Mouse (Mus musculus): ENCODE measurements around the gene Ybx2. TPM values are rescaled to one million over a fixed set of nuclear protein-coding genes. Genes with fewer than 3 reads are reported as not detected.

Ybx2 gene
- total and polyA plus RNA-seq, 3 experiments: 0.25 to 0.39 TPM; not detected in 1

GRCm38 (mm10) chr11:69948763-69949150 lies 13.2 kb downstream of the Ybx2 start:
- H3K36me3 ChIP-seq (replicated peaks in 1 of 2; ENCODE audit: control insufficient read depth in 1 of 2, insufficient read depth in 1 of 2, low read length in 1 of 2): peaks cover 0 to 10% of the 10 kb centered on the region in 2 experiments
- peak overlapping the region in 2 of 3 experiments; percentile 24 to 43 for H3K4me3 ChIP-seq (replicated peaks in 1 of 3; ENCODE audit: low read depth in 2 of 3, low read length in 2 of 3, poor library complexity in 1 of 3)
- DNase-seq (ENCODE audit: extremely low read depth): peak; percentile 94
- in situ Hi-C loops (cut with MboI; ENCODE audit: low pct_ligation_motif_present, low pct_unique_long_range_greater_than_20kb, low sequenced_read_pairs) (no loop called here), dilution Hi-C loops (cut with MboI; ENCODE audit: extremely low pct_ligation_motif_present, extremely low pct_unique_long_range_greater_than_20kb, low sequenced_read_pairs) (no loop called here)
- no peak overlapping the region for H3K27ac ChIP-seq (ENCODE audit: insufficient read depth, low read depth)
- no peaks in the 10 kb centered on the region for H3K79me2 ChIP-seq (replicated peaks; ENCODE audit: control insufficient read depth, extremely low read depth, insufficient read depth, poor library complexity, severe bottlenecking)
- H3K9ac ChIP-seq (ENCODE audit: insufficient read depth, low read depth): no peak overlapping the region
- peak overlapping the region; percentile 79 for H3K4me2 ChIP-seq (ENCODE audit: insufficient read depth, low read depth, poor library complexity, severe bottlenecking)
- TF ChIP-seq NRF1 (IDR thresholded peaks at IDR 0.05; ENCODE audit: low read depth, low read length) (0 out of 2 replicates have a peak, but pooled peaks have one; percentile 20), PAX5 (IDR thresholded peaks at IDR 0.05; ENCODE audit: low read length) (no peak), CHD1 (IDR thresholded peaks at IDR 0.05; ENCODE audit: low read depth, low read length) (no peak), JUND (conservative IDR thresholded peaks at IDR 0.05; ENCODE audit: low read depth, low read length) (no peak; the same call in 1 of the 2 replicates), ETS1 (conservative IDR thresholded peaks at IDR 0.05; ENCODE audit: low read depth, low read length) (0 out of 2 replicates have a peak, but pooled peaks have one; percentile 10), KAT2A (IDR thresholded peaks at IDR 0.05; ENCODE audit: insufficient replicate concordance, low read length) (no peak), IRF4 (IDR thresholded peaks at IDR 0.05; ENCODE audit: low read depth, low read length) (peak; percentile 47), USF1 (IDR thresholded peaks at IDR 0.05; ENCODE audit: low read depth, low read length) (no peak), BHLHE40 (IDR thresholded peaks at IDR 0.05; ENCODE audit: low read depth, low read length) (peak; percentile 86), SMC3 (IDR thresholded peaks at IDR 0.05; ENCODE audit: low read depth, low read length) (peak; percentile 98), MAX (IDR thresholded peaks at IDR 0.05; ENCODE audit: low read length) (peak; percentile 31; the same call in 1 of the 2 replicates), JUN (IDR thresholded peaks at IDR 0.05; ENCODE audit: insufficient read depth, low read depth, low read length) (0 out of 2 replicates have a peak, but pooled peaks have one; percentile 23), NELFE (IDR thresholded peaks at IDR 0.05; ENCODE audit: low read depth, low read length) (peak; percentile 53; the same call in 1 of the 2 replicates), TCF12 (IDR thresholded peaks at IDR 0.05; ENCODE audit: low read depth, low read length) (peak; percentile 38; the same call in 1 of the 2 replicates), E2F4 (IDR thresholded peaks at IDR 0.05; ENCODE audit: insufficient replicate concordance, low read depth, low read length) (peak; percentile 27; the same call in 1 of the 2 replicates), ELF1 (IDR thresholded peaks at IDR 0.05; ENCODE audit: low read depth, low read length) (no peak), CTCF (conservative IDR thresholded peaks at IDR 0.05 in 1 of 2, IDR thresholded peaks at IDR 0.05 in 1 of 2; ENCODE audit: low read depth in 2 of 2, low read length in 2 of 2) (peak; percentile 94 to 99), CHD2 (IDR thresholded peaks at IDR 0.05; ENCODE audit: low read length) (no peak), MAZ (IDR thresholded peaks at IDR 0.05; ENCODE audit: low read depth, low read length) (peak; percentile 71; the same call in 1 of the 2 replicates), RCOR1 (conservative IDR thresholded peaks at IDR 0.05; ENCODE audit: low read depth, low read length) (0 out of 2 replicates have a peak, but pooled peaks have one; percentile 2), MYC (IDR thresholded peaks at IDR 0.05; ENCODE audit: low read depth, low read length) (peak; percentile 83), EP300 (IDR thresholded peaks at IDR 0.05; ENCODE audit: low read length) (peak; percentile 47; the same call in 1 of the 2 replicates), ZC3H11A (IDR thresholded peaks at IDR 0.05; ENCODE audit: low read depth, low read length) (peak; percentile 88), MEF2A (IDR thresholded peaks at IDR 0.05; ENCODE audit: borderline replicate concordance, low read depth, low read length) (peak; percentile 69; the same call in 1 of the 2 replicates), POLR2A (IDR thresholded peaks at IDR 0.05; ENCODE audit: low read depth, low read length) (no peak), HCFC1 (IDR thresholded peaks at IDR 0.05; ENCODE audit: low read depth, low read length) (peak; percentile 45), SIN3A (IDR thresholded peaks at IDR 0.05; ENCODE audit: low read length) (peak; percentile 51; the same call in 1 of the 2 replicates), MXI1 (IDR thresholded peaks at IDR 0.05; ENCODE audit: low read depth, low read length) (no peak), RAD21 (IDR thresholded peaks at IDR 0.05; ENCODE audit: low read depth, low read length) (peak; percentile 99)
- H3K4me1 ChIP-seq (ENCODE audit: control insufficient read depth in 1 of 2, insufficient read depth in 2 of 2): peaks cover 23 to 45% of the 10 kb centered on the region in 2 experiments
- no peaks in the 10 kb centered on the region for H3K9me3 ChIP-seq (replicated peaks; ENCODE audit: low read length)
- H3K27me3 ChIP-seq (replicated peaks): peaks cover 14% of the 10 kb centered on the region

All from CH12.LX (cell line).